Mouse (Mus musculus) stomach, postnatal 0 days (tissue): ENCODE results near the gene Hemk1.

Experiments used
- CTCF ChIP-seq: IDR thresholded peaks from 2 replicates; pipeline ENCODE4 v1.5.1; 2016; ENCODE audit warnings: antibody characterized with exemption, low read depth, mild to moderate bottlenecking, moderate library complexity
- EP300 ChIP-seq: optimal IDR thresholded peaks from 2 replicates; pipeline ENCODE3; 2016; ENCODE audit warnings: antibody characterized with exemption

DNA sequence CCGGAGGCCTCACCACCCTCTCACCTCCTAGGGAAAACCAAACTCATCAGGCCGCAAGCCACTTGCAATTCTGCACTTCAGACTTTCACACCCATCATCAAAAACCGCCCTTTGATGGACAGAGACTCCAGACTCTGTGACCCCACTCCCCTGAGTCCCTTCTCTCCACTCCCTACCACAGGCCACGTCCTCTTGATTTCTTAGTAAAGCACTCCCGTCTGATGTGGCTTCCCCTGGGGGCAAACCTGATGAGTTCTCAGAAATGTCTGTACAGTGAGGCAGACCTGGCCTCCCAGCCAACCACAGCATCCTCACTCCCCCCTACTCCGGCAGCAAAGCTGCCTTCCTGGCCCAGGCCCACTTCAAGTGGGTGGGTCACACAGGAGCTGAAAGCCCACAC lies 3.8 kb downstream of the Hemk1 start:
- TF ChIP-seq EP300 = no peak
- no peak for TF ChIP-seq CTCF
